Mouse (Mus musculus) kidney, adult 2 months (tissue): ENCODE measurements around the gene Gm9945. TPM values are rescaled to one million over a fixed set of nuclear protein-coding genes. Genes with fewer than 3 reads are reported as not detected.

ENCODE experiments used
- DNase-seq: peaks from one replicate; pipeline ENCODE4 v3.0.0; 2021
- H3K27ac ChIP-seq: fragments of 200-500 bp; 2 replicates; pipeline ENCODE4 v1.5.1; 2012; ENCODE audit warnings: low read depth, low read length, control low read depth, inconsistent platforms; ENCODE audit not compliant: insufficient read depth
- H3K27me3 ChIP-seq: fragments of 200-500 bp; replicated peaks from 2 replicates; pipeline ENCODE4 v1.6.1; 2012; ENCODE audit warnings: mild to moderate bottlenecking, moderate library complexity, low read length, inconsistent platforms; ENCODE audit not compliant: control insufficient read depth, insufficient read depth
- H3K36me3 ChIP-seq: fragments of 200-500 bp; 2 replicates; pipeline ENCODE4 v1.6.1; 2012; ENCODE audit warnings: mild to moderate bottlenecking, moderate library complexity, low read length, inconsistent platforms; ENCODE audit not compliant: control insufficient read depth, insufficient read depth
- H3K4me1 ChIP-seq: fragments of 200-500 bp; 2 replicates; pipeline ENCODE4 v1.6.1; 2011; ENCODE audit warnings: low read length; ENCODE audit not compliant: control insufficient read depth, insufficient read depth
- H3K4me3 ChIP-seq: fragments of 200-500 bp; 2 replicates; pipeline ENCODE4 v1.5.1; 2011; ENCODE audit warnings: mild to moderate bottlenecking, low read depth, low read length, control low read depth; ENCODE audit not compliant: insufficient read depth
- CTCF ChIP-seq: fragments of 200-500 bp; conservative IDR thresholded peaks from 2 replicates; pipeline ENCODE4 v1.5.1; 2011; ENCODE audit warnings: low read depth, mild to moderate bottlenecking, control low read depth, low read length, moderate library complexity, mixed read lengths; ENCODE audit not compliant: insufficient read depth, insufficient read length
- POLR2A ChIP-seq: fragments of 200-500 bp; IDR thresholded peaks from one replicate; pipeline ENCODE4 v1.6.1; 2011; ENCODE audit warnings: low read depth, low read length, control low read depth
- WGBS: fragments of 180-500 bp; shearing (Covaris S2); methylation state at CpG from one replicate; pipeline ENCODE4 v1.1.7; 2018; 5-methylcytosine and 5-hydroxymethylcytosine counted together
- polyA plus RNA-seq: library from polyadenylated mRNA; depleted of rRNA; stranded (reverse); fragments of >200 nt; gene quantifications from 2 replicates; pipeline ENCODE4 v1.2.3, GENCODE M21; 2012; rRNA removed

Gm9945 gene
- polyA plus RNA-seq, 1 experiment, result not detected

DNA sequence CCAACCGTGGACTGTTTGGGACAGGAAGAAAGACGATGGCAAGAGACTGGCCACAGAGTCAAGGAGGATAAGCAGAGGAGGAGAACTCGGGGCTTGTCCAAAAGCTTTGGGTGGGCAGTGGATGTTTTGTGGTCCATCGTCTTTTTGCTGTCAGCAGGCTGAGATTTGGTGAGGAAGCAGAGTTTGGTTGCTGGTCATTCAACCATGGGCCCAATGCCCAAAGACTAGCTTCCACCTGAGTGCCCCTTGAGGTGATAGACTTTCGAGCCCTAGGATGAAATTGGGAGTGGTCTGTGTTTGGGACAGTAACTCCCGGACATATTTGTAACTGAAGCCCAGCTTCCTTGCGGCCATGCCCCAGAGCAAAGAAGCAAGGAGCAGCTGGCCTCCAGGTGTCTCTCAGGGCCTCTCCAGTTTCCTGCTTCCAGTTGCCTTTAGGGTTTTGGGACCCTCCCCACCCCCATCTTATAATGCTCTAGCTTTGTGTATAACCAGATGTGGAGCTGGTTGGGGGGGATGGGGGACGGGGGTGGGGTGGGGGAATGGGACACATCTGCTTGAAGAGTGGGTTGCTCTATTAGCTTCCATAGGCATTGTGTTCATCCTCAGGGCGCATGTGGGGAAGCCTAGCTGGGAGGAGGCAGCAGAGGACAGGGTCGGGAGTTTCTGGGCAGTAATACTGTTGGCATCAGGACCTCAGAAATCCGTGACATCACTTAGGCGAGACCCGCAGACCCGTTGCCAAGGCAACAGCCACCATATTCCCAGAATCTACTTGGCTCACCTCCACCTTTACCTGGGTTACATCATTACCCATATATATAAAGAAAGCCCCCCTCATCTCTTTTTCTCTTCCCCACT lies 43.8 kb downstream of the Gm9945 start:
- TF ChIP-seq CTCF, result no peak
- TF ChIP-seq POLR2A, result no peak
- no peak for DNase-seq
- WGBS, result 83% methylated on average over 14 of the region's 14 CpGs
- Histone ChIP-seq H3K27me3 (no peaks in the 10 kb centered on the region), H3K27ac (no peak overlapping the region), H3K4me1 (peaks cover 14% of the 10 kb centered on the region), H3K4me3 (no peak overlapping the region), H3K36me3 (no peaks in the 10 kb centered on the region)

DNA sequence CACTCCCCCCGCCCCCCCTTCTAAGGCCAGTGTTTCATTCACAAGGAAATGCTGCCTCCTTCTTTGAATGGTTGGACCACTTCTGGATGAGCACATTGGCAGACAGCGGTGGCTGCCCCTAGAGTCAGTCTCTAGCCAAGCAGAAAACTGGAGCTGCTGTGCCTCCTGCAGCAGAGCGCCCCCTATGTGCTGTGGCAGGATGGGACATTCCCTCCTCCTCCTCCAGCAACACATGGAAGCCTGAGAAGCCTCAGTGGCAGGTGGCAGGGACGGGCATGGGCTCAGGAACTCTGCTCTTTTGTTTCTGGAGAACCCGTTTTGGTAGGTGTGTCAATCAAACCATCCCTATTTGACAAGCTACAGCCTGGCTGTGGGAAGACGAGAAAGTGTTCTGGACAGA lies 44.9 kb downstream of the Gm9945 start:
- Histone ChIP-seq H3K36me3 (no peaks in the 10 kb centered on the region), H3K4me3 (no peak overlapping the region), H3K27ac (peak overlapping the region; percentile 53), H3K4me1 (peaks cover 14% of the 10 kb centered on the region), H3K27me3 (no peaks in the 10 kb centered on the region)
- no peak for DNase-seq
- 81% methylated on average over 6 of the region's 6 CpGs for WGBS
- TF ChIP-seq POLR2A (no peak), CTCF (peak; percentile 53)

- 46% methylated on average over 4 of the region's 4 CpGs for WGBS
- TF ChIP-seq CTCF, result no peak
- no peak for TF ChIP-seq POLR2A
- Histone ChIP-seq H3K4me1 (peaks cover 14% of the 10 kb centered on the region), H3K36me3 (no peaks in the 10 kb centered on the region), H3K27ac (peak overlapping the region; percentile 53), H3K27me3 (no peaks in the 10 kb centered on the region), H3K4me3 (no peak overlapping the region)
- peak; percentile 87 for DNase-seq
These were observed 45.5 kb downstream of the Gm9945 start for GRCm38 (mm10) chr11:53525461-53525860.

GRCm38 (mm10) chr11:53528397-53529252 lies 48.7 kb downstream of the Gm9945 start:
- H3K36me3 ChIP-seq, result no peaks in the 10 kb centered on the region
- H3K27ac ChIP-seq, result no peak overlapping the region
- TF ChIP-seq POLR2A (no peak), CTCF (no peak)

DNA sequence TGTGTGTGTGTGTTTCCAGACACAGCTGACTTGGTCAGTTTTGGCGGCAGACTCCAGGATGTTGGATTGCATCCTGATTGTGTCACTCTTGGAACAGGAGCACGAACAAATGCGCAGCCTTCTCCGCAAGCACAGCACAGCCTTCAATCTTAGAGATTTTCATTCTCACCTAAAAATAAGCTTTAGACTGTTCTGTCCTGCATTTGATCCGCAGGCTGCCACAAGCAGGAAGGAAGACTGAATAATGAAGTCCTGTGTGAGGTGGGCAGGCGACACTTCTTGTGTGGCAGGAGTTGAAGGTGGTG lies 49.2 kb downstream of the Gm9945 start:
- H3K27ac ChIP-seq, result no peak overlapping the region

More at GRCm38 (mm10) chr11:53528397-53529252, 48.7 kb downstream of the Gm9945 start:
- no peak for DNase-seq
- peaks cover 14% of the 10 kb centered on the region for H3K4me1 ChIP-seq
- 81% methylated on average over 9 of the region's 9 CpGs for WGBS
- no peaks in the 10 kb centered on the region for H3K27me3 ChIP-seq
- no peak overlapping the region for H3K4me3 ChIP-seq

DNA sequence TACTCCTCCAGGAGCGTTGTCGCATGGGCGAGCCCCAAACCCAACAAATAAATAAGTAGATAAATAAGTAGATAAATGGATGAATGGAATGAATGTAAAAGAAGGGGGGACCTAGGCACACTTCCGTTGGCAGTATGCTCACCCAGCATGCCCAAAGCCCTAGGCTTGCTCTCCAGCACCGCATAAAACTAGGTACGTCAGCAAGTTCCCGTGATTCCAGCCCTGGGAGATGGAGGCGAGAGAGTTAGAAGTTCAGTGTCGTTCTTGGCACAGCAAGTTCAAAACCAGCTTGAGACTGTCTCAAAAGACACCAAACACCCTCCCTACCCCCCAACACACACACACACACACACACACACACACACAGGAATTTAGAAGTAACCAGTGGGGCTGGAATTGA lies 50.0 kb downstream of the Gm9945 start:
- no peak for TF ChIP-seq POLR2A
- TF ChIP-seq CTCF, result no peak
- H3K27ac ChIP-seq, result no peak overlapping the region
- H3K27me3 ChIP-seq, result no peaks in the 10 kb centered on the region
- no peaks in the 10 kb centered on the region; the same call in 1 of the 2 replicates for H3K36me3 ChIP-seq
- H3K4me3 ChIP-seq, result no peak overlapping the region
- 84% methylated on average over 9 of the region's 9 CpGs for WGBS
- peaks cover 12% of the 10 kb centered on the region for H3K4me1 ChIP-seq
- no peak for DNase-seq

More for the DNA sequence above, 49.2 kb downstream of the Gm9945 start:
- Histone ChIP-seq H3K4me1 (peaks cover 14% of the 10 kb centered on the region), H3K36me3 (no peaks in the 10 kb centered on the region), H3K27me3 (no peaks in the 10 kb centered on the region), H3K4me3 (no peak overlapping the region)
- peak; percentile 47 for DNase-seq
- WGBS, result 46% methylated on average over 6 of the region's 6 CpGs
- no peak for TF ChIP-seq CTCF
- TF ChIP-seq POLR2A, result no peak

Other genes with a start within 250 kb of the Gm9945 start
- gene Hspa4, start 179.7 kb upstream of the Gm9945 start, polyA plus RNA-seq, result 21.1 and 24.8 TPM in 2 replicates
- 4.9 and 5.0 TPM in 2 replicates for gene Zcchc10, start 155.5 kb upstream of the Gm9945 start, polyA plus RNA-seq
- 18.0 and 18.7 TPM in 2 replicates for gene Aff4, start 129.3 kb upstream of the Gm9945 start, polyA plus RNA-seq
- not detected in 2 replicates for gene Leap2, start 57.0 kb upstream of the Gm9945 start, polyA plus RNA-seq
- 1,048 and 1,200 TPM in 2 replicates for gene Uqcrq, start 49.3 kb upstream of the Gm9945 start, polyA plus RNA-seq
- gene Gdf9, start 49.1 kb upstream of the Gm9945 start, polyA plus RNA-seq, result 0.29 and 0.42 TPM in 2 replicates
- 0.05 and 0.10 TPM in 2 replicates for gene Gm10447, start 23.1 kb upstream of the Gm9945 start, polyA plus RNA-seq
- 0.88 and 1.2 TPM in 2 replicates for gene Shroom1, start 23.0 kb upstream of the Gm9945 start, polyA plus RNA-seq
- gene Gm9837, start 9.7 kb upstream of the Gm9945 start, polyA plus RNA-seq, result not detected in 2 replicates
- 0.84 and 1.8 TPM in 2 replicates for gene Sowaha, start 108 bp downstream of the Gm9945 start, polyA plus RNA-seq
- 15.6 and 16.3 TPM in 2 replicates for gene Sept8, start 39.1 kb downstream of the Gm9945 start, polyA plus RNA-seq
- 7.4 and 7.5 TPM in 2 replicates for gene Kif3a, start 87.2 kb downstream of the Gm9945 start, polyA plus RNA-seq
- gene Il4, start 138.5 kb downstream of the Gm9945 start, polyA plus RNA-seq, result not detected in 2 replicates
- not detected in 2 replicates for gene Il13, start 154.5 kb downstream of the Gm9945 start, polyA plus RNA-seq
- 3.0 and 4.0 TPM in 2 replicates for gene Rad50, start 227.2 kb downstream of the Gm9945 start, polyA plus RNA-seq
- 0.08 TPM in 1 of 2 replicates, not detected in the other for gene Il5, start 240.6 kb downstream of the Gm9945 start, polyA plus RNA-seq